Mouse (Mus musculus) forebrain, embryonic 13.5 days (tissue): ENCODE results near the gene Rnf138rt1. TPM values are rescaled to one million over a fixed set of nuclear protein-coding genes. Genes with fewer than 3 reads are reported as not detected.

ENCODE experiments used
- polyA plus RNA-seq: library from polyadenylated mRNA; unstranded; fragments of >200 nt; fragmentation: Nextera tagmentation; extraction: Ambion mirVana; gene quantifications from 2 replicates; pipeline ENCODE4 v1.2.1, GENCODE M21; 2015

Rnf138rt1 gene
- polyA plus RNA-seq, 1 experiment from 2014 or later = 1.3 TPM

Other genes starting within 250 kb of the Rnf138rt1 start
- gene Grpr, start 211.7 kb downstream of the Rnf138rt1 start, polyA plus RNA-seq = 0.25 and 0.26 TPM in 2 replicates
- gene Ap1s2, start 147.7 kb upstream of the Rnf138rt1 start, polyA plus RNA-seq = 77.9 and 81.4 TPM in 2 replicates
- gene Zrsr2, start 197.3 kb upstream of the Rnf138rt1 start, polyA plus RNA-seq = 61.0 and 62.2 TPM in 2 replicates